Mouse (Mus musculus) lung, adult 2 months (tissue): Measurements from ENCODE around the gene Mttp.

ENCODE experiments used
- CTCF ChIP-seq: fragments of 200-500 bp; IDR thresholded peaks from 2 replicates; pipeline ENCODE4 v1.5.1; 2011; ENCODE audit warnings: mild to moderate bottlenecking, low read length, control low read depth; ENCODE audit not compliant: insufficient read depth
- POLR2A ChIP-seq: fragments of 200-500 bp; IDR thresholded peaks from 2 replicates; pipeline ENCODE4 v1.6.1; 2011; ENCODE audit warnings: low read depth, mild to moderate bottlenecking, control low read depth, low read length, borderline replicate concordance; ENCODE audit errors: extremely low read depth

DNA sequence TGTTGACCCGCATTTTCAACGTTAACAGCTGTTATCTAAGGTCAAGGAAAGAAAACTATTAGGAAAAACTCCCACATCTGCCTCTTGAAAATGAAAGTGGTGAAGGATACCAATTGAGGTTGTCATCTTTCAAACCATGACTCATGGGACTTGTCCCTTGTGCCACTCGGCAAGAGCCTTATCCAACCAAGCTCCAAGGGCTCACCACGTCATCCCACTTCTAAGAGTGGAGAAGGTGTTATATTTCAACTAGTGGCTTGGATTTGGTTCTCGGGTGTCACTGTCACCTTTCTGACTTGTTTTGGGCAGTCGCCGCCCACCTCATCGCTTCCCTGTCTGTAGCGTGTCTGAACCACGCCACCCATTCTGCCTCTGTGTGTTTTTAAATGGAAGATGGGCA lies 20.9 kb downstream of the Mttp start:
- TF ChIP-seq CTCF (no peak), POLR2A (no peak)
